Mouse (Mus musculus): ENCODE results near the gene Irgm2.
"Not testable (repeated sequence)": the region's sequence is repeated elsewhere in the genome, so short reads cannot be mapped to it uniquely, and the experiment has no call there.

Irgm2 gene

GRCm38 (mm10) chr11:58199229-58200037 lies at the start of gene Irgm2, which contains the start of gene Igtp:
TSS of gene Irgm2 (plus strand) at chr11:58199618.
TSS of gene Igtp (plus strand) at chr11:58199556.
- peak; percentile 62 for DNase-seq (ENCODE audit: low spot score)

- DNase-seq (ENCODE audit: low spot score): no peak
These were observed 44.0 kb upstream of the Irgm2 start for GRCm38 (mm10) chr11:58155458-58155857.

- DNase-seq (ENCODE audit: low spot score): no peak
These were observed 42.5 kb upstream of the Irgm2 start for GRCm38 (mm10) chr11:58156871-58157270.

GRCm38 (mm10) chr11:58165072-58165471 lies 34.3 kb upstream of the Irgm2 start:
- no peak for DNase-seq (ENCODE audit: low spot score)

GRCm38 (mm10) chr11:58167822-58168166 lies 31.6 kb upstream of the Irgm2 start:
- DNase-seq (ENCODE audit: low spot score): no peak

GRCm38 (mm10) chr11:58168167-58168915 lies 31.1 kb upstream of the Irgm2 start, which contains the start of gene Gemin5:
TSS of gene Gemin5 (minus strand) at chr11:58168539.
- DNase-seq (ENCODE audit: low spot score): peak; percentile 86

GRCm38 (mm10) chr11:58169666-58170065 lies 29.8 kb upstream of the Irgm2 start:
- no peak for DNase-seq (ENCODE audit: low spot score)

GRCm38 (mm10) chr11:58171459-58172091 lies 27.8 kb upstream of the Irgm2 start, which contains the start of gene Mrpl22:
TSS of gene Mrpl22 (plus strand) at chr11:58171661.
- DNase-seq (ENCODE audit: low spot score): peak; percentile 95

GRCm38 (mm10) chr11:58179563-58179962 lies 19.9 kb upstream of the Irgm2 start:
- DNase-seq (ENCODE audit: low spot score): peak; percentile 94

GRCm38 (mm10) chr11:58179986-58180385 lies 19.4 kb upstream of the Irgm2 start:
- DNase-seq (ENCODE audit: low spot score): not testable (repeated sequence)

- DNase-seq (ENCODE audit: low spot score): no peak
These were observed 18.7 kb upstream of the Irgm2 start for GRCm38 (mm10) chr11:58180756-58181155.

GRCm38 (mm10) chr11:58183579-58183978 lies 15.8 kb upstream of the Irgm2 start:
- DNase-seq (ENCODE audit: low spot score): no peak

- no peak for DNase-seq (ENCODE audit: low spot score)
These were observed 9.7 kb upstream of the Irgm2 start for GRCm38 (mm10) chr11:58189675-58190074.

GRCm38 (mm10) chr11:58193326-58193725 lies 6.1 kb upstream of the Irgm2 start:
- no peak for DNase-seq (ENCODE audit: low spot score)

- no peak for DNase-seq (ENCODE audit: low spot score)
These were observed 5.4 kb upstream of the Irgm2 start for GRCm38 (mm10) chr11:58193860-58194520.

- DNase-seq (ENCODE audit: low spot score): no peak
These were observed 755 bp upstream of the Irgm2 start for GRCm38 (mm10) chr11:58198663-58199062.

GRCm38 (mm10) chr11:58200226-58200625 lies 808 bp downstream of the Irgm2 start:
- DNase-seq (ENCODE audit: low spot score): no peak

GRCm38 (mm10) chr11:58201052-58201451 lies 1.6 kb downstream of the Irgm2 start:
- no peak for DNase-seq (ENCODE audit: low spot score)

GRCm38 (mm10) chr11:58210321-58210886 lies 11.0 kb downstream of the Irgm2 start:
- no peak for DNase-seq (ENCODE audit: low spot score)

- DNase-seq (ENCODE audit: low spot score): no peak
These were observed 11.8 kb downstream of the Irgm2 start for GRCm38 (mm10) chr11:58211062-58211681.

- no peak for DNase-seq (ENCODE audit: low spot score)
These were observed 12.3 kb downstream of the Irgm2 start for GRCm38 (mm10) chr11:58211682-58212067.
